Mouse (Mus musculus) stomach, embryonic 16.5 days (tissue): ENCODE data around the gene Usp2. TPM values are rescaled to one million over a fixed set of nuclear protein-coding genes. Genes with fewer than 3 reads are reported as not detected.
A peak's percentile ranks its signal among the peaks of the same experiment; 100 is the strongest.

Experiments used
- ATAC-seq: fragments of 200-750 bp; cut with Nextera tagmentation; 2 replicates; pipeline ENCODE4 v1.8.0; 2017; ENCODE audit warnings: moderate number of reproducible peaks, moderate TSS enrichment; ENCODE audit not compliant: insufficient read depth, low FRiP score
- H3K27ac ChIP-seq: fragments of 300-500 bp; sonication (generic); 2 replicates; pipeline ENCODE4 v1.5.1; 2014; ENCODE audit warnings: low read length
- H3K27me3 ChIP-seq: fragments of 300-500 bp; sonication (generic); 2 replicates; pipeline ENCODE4 v1.6.1; 2014; ENCODE audit warnings: low read length, control low read depth, mixed read lengths; ENCODE audit not compliant: control insufficient read depth, insufficient read depth
- H3K36me3 ChIP-seq: fragments of 300-500 bp; sonication (generic); 2 replicates; pipeline ENCODE4 v1.6.1; 2014; ENCODE audit warnings: low read length; ENCODE audit not compliant: control insufficient read depth, insufficient read depth
- H3K4me1 ChIP-seq: fragments of 300-500 bp; sonication (generic); 2 replicates; pipeline ENCODE4 v1.6.1; 2014; ENCODE audit warnings: low read length, control low read depth, mixed read lengths; ENCODE audit not compliant: control insufficient read depth, insufficient read depth
- H3K4me2 ChIP-seq: fragments of 300-500 bp; sonication (generic); 2 replicates; pipeline ENCODE4 v1.6.1; 2014; ENCODE audit warnings: low read depth, low read length, mixed read lengths
- H3K4me3 ChIP-seq: fragments of 300-500 bp; sonication (generic); replicated peaks from 2 replicates; pipeline ENCODE4 v1.5.1; 2014; ENCODE audit warnings: mild to moderate bottlenecking, low read length
- H3K9ac ChIP-seq: fragments of 300-500 bp; sonication (generic); 2 replicates; pipeline ENCODE4 v1.6.1; 2014; ENCODE audit warnings: low read length
- H3K9me3 ChIP-seq: fragments of 300-500 bp; sonication (generic); replicated peaks from 2 replicates; pipeline ENCODE4 v1.6.1; 2016; ENCODE audit warnings: low read length, control low read depth; ENCODE audit not compliant: control insufficient read depth
- WGBS: fragments of 180-500 bp; shearing (Covaris S2); extraction: QIAGEN DNeasy Blood & Tissue Kit; methylation state at CpG from one replicate; pipeline ENCODE4 v1.1.7; 2014; 5-methylcytosine and 5-hydroxymethylcytosine counted together
- polyA plus RNA-seq: library from polyadenylated mRNA; unstranded; fragments of >200 nt; fragmentation: Nextera tagmentation; extraction: Ambion mirVana; gene quantifications from 2 replicates; pipeline ENCODE4 v1.2.1, GENCODE M21; 2015

The Usp2 gene
- polyA plus RNA-seq, 1 experiment from 2014 or later = 21.5 TPM

- Histone ChIP-seq H3K4me2 (no peak overlapping the region), H3K27me3 (no peaks in the 10 kb centered on the region), H3K9me3 (no peaks in the 10 kb centered on the region), H3K27ac (no peak overlapping the region), H3K4me3 (no peak overlapping the region), H3K36me3 (no peaks in the 10 kb centered on the region), H3K9ac (no peak overlapping the region), H3K4me1 (peaks cover 8% of the 10 kb centered on the region)
- ATAC-seq = no peak
- WGBS = 89% methylated on average over 9 of the region's 9 CpGs
These were observed 29.0 kb downstream of the Usp2 start for GRCm38 (mm10) chr9:44095781-44096180.

GRCm38 (mm10) chr9:44096536-44096935, 29.7 kb downstream of the Usp2 start:
- Histone ChIP-seq H3K9ac (no peak overlapping the region), H3K4me1 (peaks cover 8% of the 10 kb centered on the region), H3K27me3 (no peaks in the 10 kb centered on the region), H3K4me2 (no peak overlapping the region), H3K36me3 (no peaks in the 10 kb centered on the region), H3K27ac (no peak overlapping the region), H3K9me3 (no peaks in the 10 kb centered on the region), H3K4me3 (no peak overlapping the region)
- 40% methylated on average over 9 of the region's 9 CpGs for WGBS
- no peak for ATAC-seq

GRCm38 (mm10) chr9:44101490-44101889, 34.7 kb downstream of the Usp2 start, which contains the start of gene Mfrp:
Gene Mfrp, plus strand, starts transcription at chr9:44101729.
- ATAC-seq = no peak
- H3K4me1 ChIP-seq = no peaks in the 10 kb centered on the region; the same call in 1 of the 2 replicates

GRCm38 (mm10) chr9:44104881-44105280, 38.1 kb downstream of the Usp2 start:
- Histone ChIP-seq H3K9ac (no peak overlapping the region), H3K36me3 (peaks cover 5% of the 10 kb centered on the region; the same call in 1 of the 2 replicates), H3K27ac (no peak overlapping the region), H3K4me3 (no peak overlapping the region), H3K27me3 (no peaks in the 10 kb centered on the region), H3K9me3 (no peaks in the 10 kb centered on the region), H3K4me2 (no peak overlapping the region), H3K4me1 (peaks cover 31% of the 10 kb centered on the region)
- ATAC-seq = no peak
- WGBS = 86% methylated on average over 7 of the region's 7 CpGs

More at GRCm38 (mm10) chr9:44101490-44101889, 34.7 kb downstream of the Usp2 start, which contains the start of gene Mfrp:
- H3K9me3 ChIP-seq = no peaks in the 10 kb centered on the region
- H3K36me3 ChIP-seq = no peaks in the 10 kb centered on the region; the same call in 1 of the 2 replicates
- H3K27me3 ChIP-seq = no peaks in the 10 kb centered on the region
- no peak within 1 kb of the TSS for H3K4me2 ChIP-seq
- no peak within 1 kb of the TSS for H3K4me3 ChIP-seq
- H3K9ac ChIP-seq = no peak within 1 kb of the TSS
- H3K27ac ChIP-seq = no peak within 1 kb of the TSS
- WGBS = 72% methylated on average over 9 of the region's 9 CpGs

GRCm38 (mm10) chr9:44105781-44106180, 39.0 kb downstream of the Usp2 start:
- Histone ChIP-seq H3K9me3 (no peaks in the 10 kb centered on the region), H3K36me3 (peaks cover 5% of the 10 kb centered on the region; the same call in 1 of the 2 replicates), H3K27ac (no peak overlapping the region), H3K4me3 (no peak overlapping the region), H3K4me2 (no peak overlapping the region), H3K9ac (no peak overlapping the region), H3K4me1 (peaks cover 39% of the 10 kb centered on the region), H3K27me3 (no peaks in the 10 kb centered on the region)
- no peak for ATAC-seq
- 85% methylated on average over 10 of the region's 10 CpGs for WGBS

GRCm38 (mm10) chr9:44106182-44106581, 39.4 kb downstream of the Usp2 start:
- Histone ChIP-seq H3K27me3 (no peaks in the 10 kb centered on the region), H3K9me3 (no peaks in the 10 kb centered on the region), H3K4me3 (no peak overlapping the region), H3K27ac (no peak overlapping the region), H3K4me2 (no peak overlapping the region), H3K9ac (no peak overlapping the region), H3K36me3 (peaks cover 5% of the 10 kb centered on the region; the same call in 1 of the 2 replicates), H3K4me1 (peaks cover 39% of the 10 kb centered on the region)
- 92% methylated on average over 7 of the region's 7 CpGs for WGBS
- ATAC-seq = no peak

GRCm38 (mm10) chr9:44106596-44106995, 39.8 kb downstream of the Usp2 start:
- H3K4me1 ChIP-seq = peaks cover 39% of the 10 kb centered on the region
- no peak overlapping the region for H3K4me3 ChIP-seq
- H3K9ac ChIP-seq = no peak overlapping the region
- no peaks in the 10 kb centered on the region for H3K9me3 ChIP-seq
- H3K27me3 ChIP-seq = no peaks in the 10 kb centered on the region
- no peak overlapping the region for H3K4me2 ChIP-seq
- WGBS = 65% methylated on average over 4 of the region's 4 CpGs
- H3K36me3 ChIP-seq = peaks cover 5% of the 10 kb centered on the region; the same call in 1 of the 2 replicates
- no peak for ATAC-seq
- H3K27ac ChIP-seq = peak overlapping the region; percentile 4; the same call in 1 of the 2 replicates

- 26% methylated on average over 8 of the region's 8 CpGs for WGBS
- H3K9ac ChIP-seq = peak within 1 kb of the TSS; percentile 45
- peak; percentile 71 for ATAC-seq
- H3K27me3 ChIP-seq = no peaks in the 10 kb centered on the region
- H3K4me3 ChIP-seq = peak within 1 kb of the TSS; percentile 15; the same call in 1 of the 2 replicates
- peak within 1 kb of the TSS; percentile 54 for H3K27ac ChIP-seq
- peaks cover 39% of the 10 kb centered on the region for H3K4me1 ChIP-seq
- no peaks in the 10 kb centered on the region for H3K9me3 ChIP-seq
- peak within 1 kb of the TSS; percentile 31 for H3K4me2 ChIP-seq
- H3K36me3 ChIP-seq = peaks cover 5% of the 10 kb centered on the region; the same call in 1 of the 2 replicates
These were observed 40.3 kb downstream of the Usp2 start, which contains the start of gene C1qtnf5 for GRCm38 (mm10) chr9:44107110-44107509. Gene C1qtnf5, plus strand, starts transcription at chr9:44107245.

- peaks cover 39% of the 10 kb centered on the region for H3K4me1 ChIP-seq
- WGBS = 37% methylated on average over 25 of the region's 25 CpGs
- peak overlapping the region; percentile 54 for H3K27ac ChIP-seq
- peaks cover 5% of the 10 kb centered on the region; the same call in 1 of the 2 replicates for H3K36me3 ChIP-seq
- peak overlapping the region; percentile 15; the same call in 1 of the 2 replicates for H3K4me3 ChIP-seq
- H3K27me3 ChIP-seq = no peaks in the 10 kb centered on the region
- ATAC-seq = peak; percentile 19; the same call in 1 of the 2 replicates
- no peaks in the 10 kb centered on the region for H3K9me3 ChIP-seq
- peak overlapping the region; percentile 45 for H3K9ac ChIP-seq
- peak overlapping the region; percentile 31 for H3K4me2 ChIP-seq
These were observed 40.8 kb downstream of the Usp2 start for GRCm38 (mm10) chr9:44107557-44108179.
